Mouse (Mus musculus): Measurements from ENCODE around the gene 2610507B11Rik. TPM values are rescaled to one million over a fixed set of nuclear protein-coding genes. Genes with fewer than 3 reads are reported as not detected.
A peak's percentile ranks its signal among the peaks of the same experiment; 100 is the strongest.

2610507B11Rik gene
- polyA plus RNA-seq, 2 experiments, result 61.7 to 72.6 TPM

- 92% methylated on average over 4 of the region's 4 CpGs for WGBS
- Histone ChIP-seq H3K4me1 (ENCODE audit: control insufficient read depth, insufficient read depth, low read length) (no peaks in the 10 kb centered on the region), H3K27me3 (ENCODE audit: control insufficient read depth, insufficient read depth, low read length) (no peaks in the 10 kb centered on the region), H3K4me3 (replicated peaks; ENCODE audit: low read length) (no peak within 1 kb of the TSS), H3K27ac (replicated peaks; ENCODE audit: low read depth, low read length) (no peak within 1 kb of the TSS), H3K9ac (ENCODE audit: low read depth, low read length, severe bottlenecking) (no peak within 1 kb of the TSS), H3K9me3 (ENCODE audit: control insufficient read depth, low read length) (no peaks in the 10 kb centered on the region), H3K4me2 (replicated peaks; ENCODE audit: low read depth, low read length, severe bottlenecking) (no peak within 1 kb of the TSS), H3K36me3 (ENCODE audit: control insufficient read depth, insufficient read depth, low read length) (peaks cover 62% of the 10 kb centered on the region)
- no peak for ATAC-seq (ENCODE audit: low FRiP score, low read depth)
- no peak for TF ChIP-seq POLR2A (IDR thresholded peaks at IDR 0.05; ENCODE audit: borderline replicate concordance, extremely low read depth, insufficient read depth, insufficient read length)
- no peak for DNase-seq (ENCODE audit: low spot score)
These were observed 29.1 kb downstream of the 2610507B11Rik start, which contains the start of gene BC030499 for GRCm38 (mm10) chr11:78290654-78291053. TSS of gene BC030499 (plus strand) at chr11:78290841.

- no peaks in the 10 kb centered on the region for H3K9me3 ChIP-seq (ENCODE audit: control insufficient read depth, low read length)
- TF ChIP-seq POLR2A (IDR thresholded peaks at IDR 0.05; ENCODE audit: borderline replicate concordance, extremely low read depth, insufficient read depth, insufficient read length), result no peak
- no peak overlapping the region for H3K27ac ChIP-seq (replicated peaks; ENCODE audit: low read depth, low read length)
- ATAC-seq (ENCODE audit: low FRiP score, low read depth) (no peak), DNase-seq (ENCODE audit: low spot score) (no peak)
- H3K36me3 ChIP-seq (ENCODE audit: control insufficient read depth, insufficient read depth, low read length), result peaks cover 26% of the 10 kb centered on the region
- no peak overlapping the region for H3K9ac ChIP-seq (ENCODE audit: low read depth, low read length, severe bottlenecking)
- no peaks in the 10 kb centered on the region for H3K27me3 ChIP-seq (ENCODE audit: control insufficient read depth, insufficient read depth, low read length)
- no peaks in the 10 kb centered on the region for H3K4me1 ChIP-seq (ENCODE audit: control insufficient read depth, insufficient read depth, low read length)
- no peak overlapping the region for H3K4me3 ChIP-seq (replicated peaks; ENCODE audit: low read length)
- no peak overlapping the region for H3K4me2 ChIP-seq (replicated peaks; ENCODE audit: low read depth, low read length, severe bottlenecking)
- 95% methylated on average over 6 of the region's 6 CpGs for WGBS
These were observed 33.0 kb downstream of the 2610507B11Rik start for GRCm38 (mm10) chr11:78294585-78294984.

GRCm38 (mm10) chr11:78300917-78301316 lies 39.4 kb downstream of the 2610507B11Rik start:
- H3K4me3 ChIP-seq (replicated peaks; ENCODE audit: low read length), result peak overlapping the region; percentile 68
- no peak for DNase-seq (ENCODE audit: low spot score)
- WGBS, result 58% methylated on average over 7 of the region's 7 CpGs
- H3K4me2 ChIP-seq (replicated peaks; ENCODE audit: low read depth, low read length, severe bottlenecking), result peak overlapping the region; percentile 85
- no peak for ATAC-seq (ENCODE audit: low FRiP score, low read depth)
- H3K27me3 ChIP-seq (ENCODE audit: control insufficient read depth, insufficient read depth, low read length), result no peaks in the 10 kb centered on the region
- TF ChIP-seq POLR2A (IDR thresholded peaks at IDR 0.05; ENCODE audit: borderline replicate concordance, extremely low read depth, insufficient read depth, insufficient read length), result no peak
- peaks cover 19% of the 10 kb centered on the region for H3K36me3 ChIP-seq (ENCODE audit: control insufficient read depth, insufficient read depth, low read length)
- H3K27ac ChIP-seq (replicated peaks; ENCODE audit: low read depth, low read length), result no peak overlapping the region; the same call in 1 of the 2 replicates
- H3K9ac ChIP-seq (ENCODE audit: low read depth, low read length, severe bottlenecking), result 0 out of 2 replicates have a peak overlapping the region, but pooled peaks have one; percentile 35
- H3K4me1 ChIP-seq (ENCODE audit: control insufficient read depth, insufficient read depth, low read length), result peaks cover 6% of the 10 kb centered on the region; the same call in 1 of the 2 replicates
- H3K9me3 ChIP-seq (ENCODE audit: control insufficient read depth, low read length), result no peaks in the 10 kb centered on the region

- Histone ChIP-seq H3K9ac (ENCODE audit: low read depth, low read length, severe bottlenecking) (peak within 1 kb of the TSS; percentile 59), H3K4me3 (replicated peaks; ENCODE audit: low read length) (peak within 1 kb of the TSS; percentile 68), H3K27ac (replicated peaks; ENCODE audit: low read depth, low read length) (peak within 1 kb of the TSS; percentile 59; the same call in 1 of the 2 replicates), H3K9me3 (ENCODE audit: control insufficient read depth, low read length) (no peaks in the 10 kb centered on the region), H3K4me1 (ENCODE audit: control insufficient read depth, insufficient read depth, low read length) (peaks cover 6% of the 10 kb centered on the region; the same call in 1 of the 2 replicates), H3K4me2 (replicated peaks; ENCODE audit: low read depth, low read length, severe bottlenecking) (peak within 1 kb of the TSS; percentile 85), H3K27me3 (ENCODE audit: control insufficient read depth, insufficient read depth, low read length) (no peaks in the 10 kb centered on the region), H3K36me3 (ENCODE audit: control insufficient read depth, insufficient read depth, low read length) (peaks cover 24% of the 10 kb centered on the region)
- TF ChIP-seq POLR2A (IDR thresholded peaks at IDR 0.05; ENCODE audit: borderline replicate concordance, extremely low read depth, insufficient read depth, insufficient read length), result no peak
- DNase-seq (ENCODE audit: low spot score), result peak; percentile 93
- under 1% methylated on average over 40 of the region's 49 CpGs for WGBS
- peak; percentile 100 for ATAC-seq (ENCODE audit: low FRiP score, low read depth)
These were observed 40.0 kb downstream of the 2610507B11Rik start, which contains the start of gene Spag5 for GRCm38 (mm10) chr11:78301357-78302084. TSS of gene Spag5 (plus strand) at chr11:78301529.

GRCm38 (mm10) chr11:78305272-78305671 lies 43.7 kb downstream of the 2610507B11Rik start:
- H3K9ac ChIP-seq (ENCODE audit: low read depth, low read length, severe bottlenecking), result no peak overlapping the region
- H3K4me1 ChIP-seq (ENCODE audit: control insufficient read depth, insufficient read depth, low read length), result peaks cover 6% of the 10 kb centered on the region; the same call in 1 of the 2 replicates
- no peak overlapping the region for H3K27ac ChIP-seq (replicated peaks; ENCODE audit: low read depth, low read length)
- no peaks in the 10 kb centered on the region for H3K27me3 ChIP-seq (ENCODE audit: control insufficient read depth, insufficient read depth, low read length)
- no peak overlapping the region for H3K4me3 ChIP-seq (replicated peaks; ENCODE audit: low read length)
- WGBS, result 91% methylated on average over 4 of the region's 4 CpGs
- H3K36me3 ChIP-seq (ENCODE audit: control insufficient read depth, insufficient read depth, low read length), result peaks cover 45% of the 10 kb centered on the region
- no peak for TF ChIP-seq POLR2A (IDR thresholded peaks at IDR 0.05; ENCODE audit: borderline replicate concordance, extremely low read depth, insufficient read depth, insufficient read length)
- no peak for DNase-seq (ENCODE audit: low spot score)
- no peak for ATAC-seq (ENCODE audit: low FRiP score, low read depth)
- no peaks in the 10 kb centered on the region for H3K9me3 ChIP-seq (ENCODE audit: control insufficient read depth, low read length)
- no peak overlapping the region for H3K4me2 ChIP-seq (replicated peaks; ENCODE audit: low read depth, low read length, severe bottlenecking)

All from limb, embryonic 14.5 days (tissue).